Mouse (Mus musculus) C2C12 (cell line): ENCODE measurements around the gene Pbxip1.

Source experiments
- CEBPB ChIP-seq: IDR thresholded peaks from one replicate; pipeline ENCODE4 v1.6.1; 2011; ENCODE audit warnings: low read depth, mild to moderate bottlenecking, control low read depth, moderate library complexity
- CTCF ChIP-seq: IDR thresholded peaks from one replicate; pipeline ENCODE4 v1.5.1; 2011; ENCODE audit not compliant: control insufficient read depth, insufficient read depth, insufficient read length
- MAX ChIP-seq: IDR thresholded peaks from one replicate; pipeline ENCODE4 v1.6.1; 2011; ENCODE audit warnings: mild to moderate bottlenecking, control low read depth
- MYOD1 ChIP-seq: IDR thresholded peaks from one replicate; pipeline ENCODE4 v1.6.1; 2011; ENCODE audit warnings: low read depth; ENCODE audit not compliant: control insufficient read depth, insufficient read length
- MYOG ChIP-seq: IDR thresholded peaks from one replicate; pipeline ENCODE4 v1.6.1; 2011; ENCODE audit not compliant: control insufficient read depth, insufficient read length; ENCODE audit errors: extremely low read depth
- USF1 ChIP-seq: IDR thresholded peaks from one replicate; pipeline ENCODE4 v1.6.1; 2011; ENCODE audit warnings: low read depth, mild to moderate bottlenecking, control low read depth, moderate library complexity

GRCm38 (mm10) chr3:89410864-89411263 lies 25.6 kb upstream of the Pbxip1 start:
- TF ChIP-seq CTCF: no peak
- TF ChIP-seq MYOG: no peak
- no peak for TF ChIP-seq USF1
- TF ChIP-seq MYOD1: no peak
- TF ChIP-seq MAX: no peak
- no peak for TF ChIP-seq CEBPB
